Mouse (Mus musculus) c-Kit-positive CD71-negative TER-119-negative erythroid progenitor cells, embryonic 14.5 days (primary cell): ENCODE data around the gene Snrpb.
A peak's percentile ranks its signal among the peaks of the same experiment; 100 is the strongest.

ENCODE experiments used
- DNase-seq: peaks from one replicate; pipeline ENCODE4 v3.0.0-alpha.2; 2013; ENCODE audit warnings: low read depth

Snrpb gene

GRCm38 (mm10) chr2:130178706-130179506 is at the start of gene Snrpb:
Gene Snrpb, minus strand, starts transcription at chr2:130179403.
- peak; percentile 85 for DNase-seq

GRCm38 (mm10) chr2:130211581-130211980 is 32.4 kb upstream of the Snrpb start:
- DNase-seq: no peak

GRCm38 (mm10) chr2:130209636-130210035 is 30.4 kb upstream of the Snrpb start:
- DNase-seq: no peak

- DNase-seq: no peak
These were observed 28.8 kb upstream of the Snrpb start for GRCm38 (mm10) chr2:130207996-130208395.

- no peak for DNase-seq
These were observed 28.2 kb upstream of the Snrpb start for GRCm38 (mm10) chr2:130207376-130207775.

GRCm38 (mm10) chr2:130200961-130201360 is 21.8 kb upstream of the Snrpb start:
- DNase-seq: no peak

DNA sequence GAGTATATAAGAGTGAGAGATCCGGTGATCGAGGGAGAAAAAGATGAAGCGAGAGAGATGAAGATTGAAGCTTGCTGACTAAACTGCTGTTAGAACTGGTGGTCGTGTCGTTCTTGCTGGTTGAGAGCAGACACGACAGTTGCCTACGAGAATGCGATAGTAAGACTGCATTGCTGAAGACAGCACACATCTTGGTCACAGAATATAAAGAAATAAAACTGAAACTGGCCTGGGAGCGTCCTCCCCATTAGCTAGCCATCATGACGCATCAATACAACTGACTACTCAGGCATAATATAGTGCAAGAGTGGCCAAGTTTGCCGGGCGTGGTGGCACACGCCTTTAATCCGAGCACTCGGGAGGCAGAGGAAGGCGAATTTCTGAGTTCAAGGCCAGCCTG is 15.7 kb upstream of the Snrpb start, which contains the start of gene Tmc2:
Gene Tmc2, plus strand, starts transcription at position 301 of the 400 bp plus-strand sequence.
- no peak for DNase-seq

DNA sequence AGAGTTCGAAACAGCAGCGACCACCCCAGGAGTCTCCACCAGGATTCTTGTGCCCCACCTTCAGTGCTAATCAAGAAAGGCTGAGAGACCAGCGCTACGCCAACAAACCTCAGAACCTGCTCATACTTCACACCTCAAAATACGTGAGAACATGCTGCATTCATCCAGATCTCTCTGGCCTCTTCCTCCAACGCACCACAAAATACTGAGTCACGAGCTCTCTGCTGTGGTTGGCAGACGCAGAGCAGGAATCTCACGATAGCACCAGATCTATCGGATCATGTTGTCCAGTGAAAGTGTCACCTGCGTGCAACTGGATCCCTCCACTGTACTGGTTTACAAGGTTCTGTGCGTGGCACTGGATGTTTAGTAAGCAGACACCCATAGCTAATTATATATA is 9.2 kb upstream of the Snrpb start:
- DNase-seq: no peak

DNA sequence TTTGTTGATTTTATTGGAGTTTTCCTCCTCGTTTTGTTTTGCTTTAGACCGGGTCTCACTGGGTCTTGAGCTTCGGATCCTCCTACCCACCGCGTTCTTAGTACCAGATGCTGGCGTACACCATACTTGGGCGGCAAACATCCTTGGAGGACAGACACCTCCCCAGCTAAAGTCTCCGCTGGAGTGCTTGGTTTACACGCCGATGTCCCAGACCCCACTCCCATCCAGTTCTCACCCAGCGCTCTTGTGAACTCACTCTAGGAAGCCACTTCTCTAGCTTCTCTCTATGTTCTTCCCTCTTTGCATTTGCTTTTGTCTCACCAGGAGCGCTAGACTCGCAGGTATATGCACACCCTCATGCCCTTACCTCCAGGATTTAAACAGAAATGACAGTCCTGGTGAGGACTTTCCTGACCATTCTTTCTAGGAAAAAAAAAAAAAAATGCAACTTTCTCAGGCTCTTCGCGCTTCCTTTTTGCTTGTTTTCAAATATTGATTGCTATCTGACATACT is 360 bp upstream of the Snrpb start:
- no peak for DNase-seq

- no peak for DNase-seq
These were observed 860 bp downstream of the Snrpb start for GRCm38 (mm10) chr2:130178381-130178705.

DNA sequence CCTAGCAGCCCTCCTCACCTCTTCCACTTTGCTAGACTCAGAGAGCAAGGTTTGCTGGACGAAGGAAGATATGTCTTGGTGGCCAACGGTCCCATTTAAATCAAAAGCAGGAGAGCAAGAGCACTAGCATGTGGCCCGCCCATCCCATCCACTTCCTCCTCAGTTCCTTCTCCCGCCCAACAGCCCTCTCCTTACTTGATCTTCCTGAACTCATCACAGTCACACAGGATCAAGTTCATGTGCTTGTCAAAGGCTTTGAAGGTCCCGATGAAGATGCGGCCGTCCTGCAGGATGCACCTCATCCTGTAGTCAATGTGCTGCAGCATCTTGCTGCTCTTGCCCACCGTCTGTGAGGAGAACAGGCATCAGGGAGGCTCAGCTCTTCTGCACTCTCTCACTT is 2.4 kb downstream of the Snrpb start:
- no peak for DNase-seq

DNA sequence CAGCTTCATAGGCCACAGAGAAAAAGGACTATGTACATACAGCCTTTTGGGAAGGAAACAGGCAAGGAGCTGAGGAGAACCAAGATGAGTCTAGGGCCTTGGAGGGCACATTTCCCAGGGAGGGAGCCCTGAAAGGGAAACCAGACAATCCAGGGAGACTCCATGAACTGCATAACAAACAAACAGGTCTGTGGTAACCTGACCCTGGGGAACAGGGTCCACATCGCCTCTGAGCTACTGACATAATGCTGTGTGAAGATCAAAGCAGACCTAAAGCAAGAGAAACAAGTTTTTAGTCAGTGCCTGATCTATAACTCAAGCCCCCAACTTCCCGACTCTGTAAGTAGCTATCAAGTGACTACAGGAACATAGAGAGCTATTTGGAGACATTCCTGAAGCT is 7.5 kb downstream of the Snrpb start:
- DNase-seq: no peak

- DNase-seq: peak; percentile 55
These were observed 11.3 kb downstream of the Snrpb start for GRCm38 (mm10) chr2:130167861-130168260.

GRCm38 (mm10) chr2:130166311-130167214 is 12.6 kb downstream of the Snrpb start:
- no peak for DNase-seq

DNA sequence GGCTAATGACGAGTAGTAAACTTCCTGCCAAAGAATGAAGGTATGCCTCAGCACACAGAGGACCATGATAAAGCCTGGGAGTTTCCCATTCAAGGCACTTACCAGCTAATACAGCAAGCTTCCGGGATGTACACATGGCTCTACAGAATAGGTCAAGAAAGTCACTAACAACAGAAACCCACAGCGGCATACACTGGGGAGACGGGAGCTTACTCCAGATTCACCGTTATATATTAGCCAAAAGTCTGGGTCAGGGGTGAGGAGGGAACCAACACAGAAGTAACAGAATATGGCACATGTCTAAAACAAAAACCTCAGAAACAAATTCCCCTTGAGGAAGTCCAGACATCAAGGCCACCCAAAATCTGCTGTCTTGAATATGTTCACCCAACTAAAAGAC is 16.5 kb downstream of the Snrpb start:
- no peak for DNase-seq

- no peak for DNase-seq
These were observed 21.1 kb downstream of the Snrpb start for GRCm38 (mm10) chr2:130158088-130158437.

DNA sequence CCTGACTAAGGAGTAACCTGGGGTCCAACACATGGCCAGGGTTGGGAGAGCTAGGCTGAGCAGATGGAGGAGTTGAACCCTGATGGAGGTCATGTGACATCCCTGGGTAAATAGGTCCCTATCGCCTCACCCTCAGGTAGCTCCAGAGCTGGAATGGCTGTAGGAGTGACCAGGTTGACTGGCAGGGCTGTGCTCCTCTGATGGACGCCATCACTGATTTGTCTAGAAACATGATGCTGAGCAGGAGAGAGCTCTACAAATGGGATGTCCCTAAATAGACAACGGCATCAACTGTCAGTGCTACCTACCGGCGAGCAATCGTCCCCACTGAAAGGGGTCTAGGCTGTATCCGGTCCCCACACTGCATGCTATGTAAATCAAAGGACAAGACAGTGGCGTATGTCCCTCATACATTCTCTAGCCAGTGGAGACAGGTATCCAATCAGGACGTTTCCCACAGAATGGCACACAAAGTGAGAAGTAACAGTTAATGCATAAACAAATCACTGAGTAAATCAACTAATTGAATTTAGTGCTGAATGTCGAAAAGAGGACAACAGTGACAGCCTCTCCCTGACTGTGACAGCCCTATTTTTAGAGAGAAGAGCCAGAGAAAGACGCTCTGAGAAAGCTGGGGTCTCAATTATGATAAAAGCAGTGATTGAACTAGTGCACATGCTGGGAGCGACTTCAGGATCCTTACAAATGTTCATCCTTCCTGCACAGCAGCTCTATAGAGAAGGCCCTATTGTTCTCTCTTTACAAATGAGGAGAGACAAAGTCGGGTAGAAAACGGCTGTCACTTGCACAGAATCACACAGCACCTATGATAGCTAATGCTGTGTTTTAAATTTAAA is 21.7 kb downstream of the Snrpb start:
- DNase-seq: no peak

DNA sequence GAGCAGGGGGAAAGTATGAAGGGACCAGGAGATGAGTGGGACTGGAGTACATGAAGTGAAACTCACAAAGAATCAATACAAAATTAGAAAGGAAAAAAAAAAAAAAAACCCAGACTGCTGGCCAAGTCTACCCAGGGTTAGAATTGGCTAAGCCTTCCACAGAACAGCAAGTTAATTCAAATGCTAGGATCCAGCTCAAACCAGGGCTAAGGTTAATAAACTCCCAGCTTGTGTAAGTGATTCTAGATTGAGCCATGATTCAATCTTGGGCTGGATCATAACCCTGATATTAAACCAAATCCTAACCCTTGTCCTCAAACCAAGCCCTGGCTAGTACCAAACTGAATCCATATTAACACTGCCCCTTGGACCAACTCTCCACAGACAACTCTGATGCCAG is 23.4 kb downstream of the Snrpb start:
- no peak for DNase-seq

- DNase-seq: no peak
These were observed 24.0 kb downstream of the Snrpb start for GRCm38 (mm10) chr2:130155171-130155570.

DNA sequence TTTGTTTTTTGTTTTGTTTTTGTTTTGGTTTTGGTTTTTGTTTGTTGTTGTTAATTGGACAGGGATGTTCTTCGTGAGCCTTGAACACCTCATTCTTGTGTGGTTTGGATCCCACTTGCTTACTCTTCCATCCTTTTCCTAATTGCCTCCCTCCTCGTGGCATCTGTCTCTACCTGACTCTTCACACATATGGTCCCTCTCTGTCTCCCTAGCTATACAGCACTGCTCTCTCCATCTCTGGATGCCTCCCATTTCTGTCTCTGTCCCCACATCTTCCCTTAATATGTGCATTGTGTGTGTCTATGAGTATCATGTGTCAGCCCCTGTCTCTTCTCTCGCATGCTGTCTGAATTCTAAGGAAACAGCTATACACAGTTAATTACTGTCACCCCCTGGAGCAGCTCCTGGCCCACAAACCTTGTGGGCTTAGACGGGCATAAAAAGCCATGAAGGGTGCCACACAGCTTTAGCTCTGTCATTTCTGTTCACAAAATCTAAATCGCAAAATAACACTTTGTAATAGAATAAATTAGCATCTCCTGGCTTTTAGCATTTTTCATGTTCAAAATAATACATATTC is 33.0 kb downstream of the Snrpb start:
- no peak for DNase-seq

DNA sequence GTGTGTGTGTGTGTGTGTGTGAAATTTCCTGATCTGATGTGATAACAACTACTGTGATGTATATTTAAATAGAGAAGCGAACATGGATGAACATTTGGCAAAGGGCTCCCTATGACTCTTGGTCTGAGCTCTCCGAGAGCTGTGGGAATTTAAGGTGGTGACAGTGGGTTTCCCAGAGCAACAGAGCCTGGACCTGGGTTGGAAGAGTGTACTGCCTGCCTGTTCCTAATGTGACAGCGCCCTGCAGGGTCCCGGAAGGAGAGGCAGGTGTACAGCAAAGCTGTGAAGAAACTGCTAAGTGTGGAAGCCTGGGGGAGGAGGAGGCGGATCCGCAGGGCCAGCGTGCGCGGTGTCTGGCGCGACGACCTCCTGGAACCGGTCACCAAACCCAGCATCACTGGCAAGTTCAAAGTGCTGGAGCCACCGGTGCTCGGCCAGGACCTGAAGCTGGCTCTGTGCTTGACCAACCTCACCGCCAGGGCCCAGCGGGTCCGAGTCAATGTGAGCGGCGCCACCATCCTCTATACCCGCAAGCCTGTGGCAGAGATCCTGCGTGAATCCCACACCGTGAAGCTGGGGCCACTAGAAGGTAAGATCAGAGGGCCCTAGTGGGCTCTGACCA is 34.4 kb downstream of the Snrpb start:
- no peak for DNase-seq
